Mouse (Mus musculus) stomach, embryonic 16.5 days (tissue): Measurements from ENCODE around the gene Slc29a3. TPM values are rescaled to one million over a fixed set of nuclear protein-coding genes. Genes with fewer than 3 reads are reported as not detected.

ENCODE experiments used
- ATAC-seq: fragments of 200-750 bp; cut with Nextera tagmentation; 2 replicates; pipeline ENCODE4 v1.8.0; 2017; ENCODE audit warnings: moderate number of reproducible peaks, moderate TSS enrichment; ENCODE audit not compliant: insufficient read depth, low FRiP score
- H3K27ac ChIP-seq: fragments of 300-500 bp; sonication (generic); 2 replicates; pipeline ENCODE4 v1.5.1; 2014; ENCODE audit warnings: low read length
- H3K27me3 ChIP-seq: fragments of 300-500 bp; sonication (generic); 2 replicates; pipeline ENCODE4 v1.6.1; 2014; ENCODE audit warnings: low read length, control low read depth, mixed read lengths; ENCODE audit not compliant: control insufficient read depth, insufficient read depth
- H3K36me3 ChIP-seq: fragments of 300-500 bp; sonication (generic); 2 replicates; pipeline ENCODE4 v1.6.1; 2014; ENCODE audit warnings: low read length; ENCODE audit not compliant: control insufficient read depth, insufficient read depth
- H3K4me1 ChIP-seq: fragments of 300-500 bp; sonication (generic); 2 replicates; pipeline ENCODE4 v1.6.1; 2014; ENCODE audit warnings: low read length, control low read depth, mixed read lengths; ENCODE audit not compliant: control insufficient read depth, insufficient read depth
- H3K4me2 ChIP-seq: fragments of 300-500 bp; sonication (generic); 2 replicates; pipeline ENCODE4 v1.6.1; 2014; ENCODE audit warnings: low read depth, low read length, mixed read lengths
- H3K4me3 ChIP-seq: fragments of 300-500 bp; sonication (generic); replicated peaks from 2 replicates; pipeline ENCODE4 v1.5.1; 2014; ENCODE audit warnings: mild to moderate bottlenecking, low read length
- H3K9ac ChIP-seq: fragments of 300-500 bp; sonication (generic); 2 replicates; pipeline ENCODE4 v1.6.1; 2014; ENCODE audit warnings: low read length
- H3K9me3 ChIP-seq: fragments of 300-500 bp; sonication (generic); replicated peaks from 2 replicates; pipeline ENCODE4 v1.6.1; 2016; ENCODE audit warnings: low read length, control low read depth; ENCODE audit not compliant: control insufficient read depth
- WGBS: fragments of 180-500 bp; shearing (Covaris S2); extraction: QIAGEN DNeasy Blood & Tissue Kit; methylation state at CpG from one replicate; pipeline ENCODE4 v1.1.7; 2014; 5-methylcytosine and 5-hydroxymethylcytosine counted together
- polyA plus RNA-seq: library from polyadenylated mRNA; unstranded; fragments of >200 nt; fragmentation: Nextera tagmentation; extraction: Ambion mirVana; gene quantifications from 2 replicates; pipeline ENCODE4 v1.2.1, GENCODE M21; 2015

Gene Slc29a3
- polyA plus RNA-seq, 1 experiment from 2014 or later, result 6.9 TPM

DNA sequence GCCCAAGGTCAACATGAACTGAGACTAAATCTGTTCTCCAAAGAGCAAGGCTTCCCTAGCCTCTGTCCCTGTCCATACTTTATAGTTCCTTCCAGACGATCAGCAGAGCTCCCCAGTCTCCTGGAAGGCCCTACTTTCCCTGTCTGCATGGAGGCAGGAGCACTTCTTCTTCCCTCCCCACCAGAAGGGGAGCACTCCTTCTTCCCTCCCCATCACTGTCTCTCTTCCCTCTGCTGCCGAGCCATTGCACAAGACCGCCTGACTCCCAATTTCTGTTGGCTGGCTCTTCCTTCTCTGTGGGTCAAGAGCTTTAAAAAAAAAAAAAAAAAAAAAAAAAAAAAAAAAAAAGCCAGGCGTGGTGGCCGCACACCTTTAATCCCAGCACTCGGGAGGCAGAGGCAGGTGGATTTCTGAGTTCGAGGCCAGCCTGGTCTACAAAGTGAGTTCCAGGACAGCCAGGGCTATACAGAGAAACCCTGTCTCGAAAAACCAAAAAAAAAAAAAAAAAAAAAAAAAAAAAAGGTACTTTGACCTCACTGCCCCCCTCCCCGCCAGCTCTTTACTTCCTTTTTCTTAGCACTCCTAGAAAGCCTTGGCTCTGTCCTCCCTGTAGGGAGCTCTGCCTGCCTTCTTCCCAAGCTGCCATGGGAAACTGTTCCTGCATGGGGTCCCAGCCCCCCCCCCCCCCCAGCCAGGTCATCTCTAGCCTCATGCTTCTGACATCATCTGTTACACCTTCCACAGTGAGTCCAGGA is 14.5 kb downstream of the Slc29a3 start:
- no peak overlapping the region for H3K4me3 ChIP-seq
- H3K27ac ChIP-seq, result no peak overlapping the region
- H3K27me3 ChIP-seq, result no peaks in the 10 kb centered on the region
- no peak overlapping the region for H3K4me2 ChIP-seq
- no peaks in the 10 kb centered on the region for H3K9me3 ChIP-seq
- no peak for ATAC-seq
- 0 out of 2 replicates have a peak, but pooled peaks cover 4% of the 10 kb centered on the region for H3K36me3 ChIP-seq
- H3K9ac ChIP-seq, result no peak overlapping the region
- no peaks in the 10 kb centered on the region for H3K4me1 ChIP-seq
- 79% methylated on average over 8 of the region's 9 CpGs for WGBS

GRCm38 (mm10) chr10:60737169-60737728 is 15.3 kb downstream of the Slc29a3 start:
- Histone ChIP-seq H3K9ac (no peak overlapping the region; the same call in 1 of the 2 replicates), H3K4me2 (no peak overlapping the region), H3K9me3 (no peaks in the 10 kb centered on the region), H3K27me3 (no peaks in the 10 kb centered on the region), H3K27ac (no peak overlapping the region), H3K36me3 (0 out of 2 replicates have a peak, but pooled peaks cover 4% of the 10 kb centered on the region), H3K4me3 (no peak overlapping the region), H3K4me1 (no peaks in the 10 kb centered on the region)
- ATAC-seq, result no peak
- WGBS, result 75% methylated on average over 11 of the region's 11 CpGs

DNA sequence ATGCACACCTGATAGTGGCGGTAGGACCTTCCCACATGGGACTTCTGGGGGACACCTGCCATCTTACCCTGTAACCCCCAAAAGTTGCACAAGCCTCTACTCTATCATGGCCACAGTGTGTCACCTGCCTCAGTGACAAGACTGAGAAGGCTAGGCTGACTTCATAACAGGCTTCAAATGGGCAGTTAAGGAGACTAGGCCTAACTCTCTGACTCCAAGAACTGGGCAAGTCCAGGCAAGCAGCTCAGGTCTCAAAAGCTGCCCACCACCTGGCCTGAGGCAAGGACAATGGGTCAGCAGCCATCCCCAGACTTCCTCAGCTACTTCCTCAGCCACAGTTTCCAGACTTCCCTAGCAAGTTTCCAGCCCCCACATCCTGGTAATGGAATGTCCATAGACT is 16.9 kb downstream of the Slc29a3 start:
- ATAC-seq, result no peak
- Histone ChIP-seq H3K9me3 (no peaks in the 10 kb centered on the region), H3K27ac (no peak overlapping the region), H3K36me3 (no peaks in the 10 kb centered on the region), H3K4me3 (no peak overlapping the region), H3K9ac (no peak overlapping the region), H3K27me3 (no peaks in the 10 kb centered on the region), H3K4me2 (no peak overlapping the region), H3K4me1 (no peaks in the 10 kb centered on the region)
- WGBS, result 93% methylated on average over 1 of the region's 1 CpGs

DNA sequence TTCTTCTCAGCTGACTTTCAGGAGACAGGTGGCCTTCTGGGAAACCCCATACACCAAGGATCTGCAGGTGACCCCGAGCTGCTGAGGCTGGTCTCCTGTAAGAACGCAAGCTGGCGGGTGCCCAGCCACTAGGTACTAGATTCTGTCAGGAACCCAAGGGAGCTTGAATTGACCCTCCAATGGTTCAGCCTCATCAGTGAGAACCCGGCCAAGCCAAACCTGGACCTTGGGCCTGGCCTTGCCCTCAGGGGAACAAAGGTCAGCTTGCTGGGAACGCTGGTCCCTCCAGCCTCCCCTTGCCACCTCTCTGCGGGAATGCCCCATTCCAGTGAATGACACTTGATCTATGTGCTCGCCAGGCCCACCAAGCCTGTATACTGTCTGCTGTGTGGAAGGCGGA is 19.1 kb downstream of the Slc29a3 start:
- H3K4me1 ChIP-seq, result no peaks in the 10 kb centered on the region
- H3K27ac ChIP-seq, result no peak overlapping the region
- no peak for ATAC-seq
- 68% methylated on average over 8 of the region's 8 CpGs for WGBS
- H3K9me3 ChIP-seq, result no peaks in the 10 kb centered on the region
- H3K4me3 ChIP-seq, result no peak overlapping the region
- no peak overlapping the region for H3K4me2 ChIP-seq
- H3K36me3 ChIP-seq, result no peaks in the 10 kb centered on the region
- no peaks in the 10 kb centered on the region for H3K27me3 ChIP-seq
- no peak overlapping the region for H3K9ac ChIP-seq

GRCm38 (mm10) chr10:60732397-60732861 is 20.2 kb downstream of the Slc29a3 start:
- Histone ChIP-seq H3K4me1 (0 out of 2 replicates have a peak, but pooled peaks cover 3% of the 10 kb centered on the region), H3K36me3 (no peaks in the 10 kb centered on the region), H3K27me3 (no peaks in the 10 kb centered on the region), H3K9ac (no peak overlapping the region), H3K9me3 (no peaks in the 10 kb centered on the region), H3K27ac (no peak overlapping the region), H3K4me2 (no peak overlapping the region), H3K4me3 (no peak overlapping the region)
- WGBS, result 59% methylated on average over 2 of the region's 2 CpGs
- no peak for ATAC-seq

GRCm38 (mm10) chr10:60731742-60732141 is 20.9 kb downstream of the Slc29a3 start:
- Histone ChIP-seq H3K9ac (no peak overlapping the region), H3K27me3 (no peaks in the 10 kb centered on the region), H3K9me3 (no peaks in the 10 kb centered on the region), H3K4me2 (no peak overlapping the region), H3K4me1 (0 out of 2 replicates have a peak, but pooled peaks cover 3% of the 10 kb centered on the region), H3K27ac (no peak overlapping the region), H3K4me3 (no peak overlapping the region), H3K36me3 (no peaks in the 10 kb centered on the region)
- ATAC-seq, result no peak
- WGBS, result 32% methylated on average over 5 of the region's 5 CpGs

GRCm38 (mm10) chr10:60727301-60727700 is 25.3 kb downstream of the Slc29a3 start:
- no peak overlapping the region for H3K4me3 ChIP-seq
- 26% methylated on average over 5 of the region's 5 CpGs for WGBS
- no peaks in the 10 kb centered on the region for H3K27me3 ChIP-seq
- H3K4me1 ChIP-seq, result 0 out of 2 replicates have a peak, but pooled peaks cover 3% of the 10 kb centered on the region
- H3K36me3 ChIP-seq, result no peaks in the 10 kb centered on the region
- no peak overlapping the region for H3K27ac ChIP-seq
- no peak overlapping the region for H3K4me2 ChIP-seq
- H3K9ac ChIP-seq, result no peak overlapping the region
- H3K9me3 ChIP-seq, result no peaks in the 10 kb centered on the region
- peak; percentile 15; the same call in 1 of the 2 replicates for ATAC-seq

- Histone ChIP-seq H3K27me3 (no peaks in the 10 kb centered on the region), H3K27ac (no peak overlapping the region), H3K4me3 (no peak overlapping the region), H3K9me3 (no peaks in the 10 kb centered on the region), H3K36me3 (no peaks in the 10 kb centered on the region), H3K4me1 (0 out of 2 replicates have a peak, but pooled peaks cover 3% of the 10 kb centered on the region), H3K9ac (no peak overlapping the region), H3K4me2 (no peak overlapping the region)
- 0 out of 2 replicates have a peak, but pooled peaks have one; percentile 44 for ATAC-seq
- 81% methylated on average over 3 of the region's 3 CpGs for WGBS
These were observed 25.7 kb downstream of the Slc29a3 start for GRCm38 (mm10) chr10:60726896-60727295.

GRCm38 (mm10) chr10:60724496-60724895 is 28.1 kb downstream of the Slc29a3 start:
- H3K27me3 ChIP-seq, result no peaks in the 10 kb centered on the region
- 0 out of 2 replicates have a peak, but pooled peaks cover 3% of the 10 kb centered on the region for H3K4me1 ChIP-seq
- H3K9me3 ChIP-seq, result no peaks in the 10 kb centered on the region
- H3K9ac ChIP-seq, result no peak overlapping the region
- no peak overlapping the region for H3K4me3 ChIP-seq
- no peaks in the 10 kb centered on the region for H3K36me3 ChIP-seq
- H3K27ac ChIP-seq, result no peak overlapping the region
- 69% methylated on average over 6 of the region's 6 CpGs for WGBS
- H3K4me2 ChIP-seq, result no peak overlapping the region
- ATAC-seq, result no peak
